Mouse (Mus musculus) forebrain, embryonic 11.5 days (tissue): ENCODE data around the gene Zfhx2. TPM values are rescaled to one million over a fixed set of nuclear protein-coding genes. Genes with fewer than 3 reads are reported as not detected.

Experiments used
- ATAC-seq: fragments of 200-750 bp; cut with Nextera tagmentation; replicated peaks from 2 replicates; pipeline ENCODE4 v1.8.0; 2017; ENCODE audit warnings: moderate TSS enrichment; ENCODE audit not compliant: low FRiP score
- DNase-seq: peaks from one replicate; pipeline ENCODE4 v3.0.0-alpha.2; 2017; ENCODE audit warnings: low spot score
- H3K27ac ChIP-seq: fragments of 300-500 bp; sonication (generic); 2 replicates; pipeline ENCODE4 v1.5.1; 2014; ENCODE audit warnings: low read depth, low read length
- H3K27me3 ChIP-seq: fragments of 300-500 bp; sonication (generic); 2 replicates; pipeline ENCODE4 v1.6.1; 2014; ENCODE audit warnings: mild to moderate bottlenecking, low read length, mixed read lengths; ENCODE audit not compliant: control insufficient read depth, insufficient read depth
- H3K36me3 ChIP-seq: fragments of 300-500 bp; sonication (generic); 2 replicates; pipeline ENCODE4 v1.6.1; 2014; ENCODE audit warnings: mild to moderate bottlenecking, low read length, moderate library complexity, mixed read lengths; ENCODE audit not compliant: control insufficient read depth, insufficient read depth
- H3K4me1 ChIP-seq: fragments of 300-500 bp; sonication (generic); replicated peaks from 2 replicates; pipeline ENCODE4 v1.6.1; 2014; ENCODE audit warnings: low read length, mixed read lengths; ENCODE audit not compliant: control insufficient read depth, insufficient read depth
- H3K4me2 ChIP-seq: fragments of 300-500 bp; sonication (generic); 2 replicates; pipeline ENCODE4 v1.6.1; 2014; ENCODE audit warnings: low read depth, mild to moderate bottlenecking, low read length, moderate library complexity, mixed read lengths; ENCODE audit not compliant: severe bottlenecking
- H3K4me3 ChIP-seq: fragments of 300-500 bp; sonication (generic); 2 replicates; pipeline ENCODE4 v1.5.1; 2014; ENCODE audit warnings: low read depth, low read length
- H3K9ac ChIP-seq: fragments of 300-500 bp; sonication (generic); 2 replicates; pipeline ENCODE4 v1.6.1; 2014; ENCODE audit warnings: low read length
- H3K9me3 ChIP-seq: fragments of 300-500 bp; sonication (generic); 2 replicates; pipeline ENCODE4 v1.6.1; 2016; ENCODE audit warnings: low read length, mixed read lengths; ENCODE audit not compliant: control insufficient read depth
- WGBS: fragments of 180-500 bp; shearing (Covaris S2); extraction: QIAGEN DNeasy Blood & Tissue Kit; methylation state at CpG from one replicate; pipeline ENCODE4 v1.1.7; 2014; 5-methylcytosine and 5-hydroxymethylcytosine counted together
- polyA plus RNA-seq: library from polyadenylated mRNA; unstranded; fragments of >200 nt; fragmentation: Nextera tagmentation; extraction: Ambion mirVana; gene quantifications from 2 replicates; pipeline ENCODE4 v1.2.1, GENCODE M21; 2014

The Zfhx2 gene
- polyA plus RNA-seq, 1 experiment from 2014 or later = 15.9 TPM

GRCm38 (mm10) chr14:55109048-55109873 lies 17.1 kb upstream of the Zfhx2 start:
- WGBS = 12% methylated on average over 21 of the region's 21 CpGs
- Histone ChIP-seq H3K4me3 (peak overlapping the region; percentile 5; the same call in 1 of the 2 replicates), H3K4me1 (peaks cover 20% of the 10 kb centered on the region), H3K27me3 (peaks cover 17% of the 10 kb centered on the region), H3K27ac (no peak overlapping the region), H3K36me3 (no peaks in the 10 kb centered on the region), H3K9me3 (no peaks in the 10 kb centered on the region), H3K4me2 (peak overlapping the region; percentile 31; the same call in 1 of the 2 replicates), H3K9ac (peak overlapping the region; percentile 24)
- no peak for DNase-seq
- no peak for ATAC-seq

GRCm38 (mm10) chr14:55108202-55108870 lies 16.2 kb upstream of the Zfhx2 start:
- DNase-seq (no peak), ATAC-seq (peak; percentile 53; the same call in 1 of the 2 replicates)
- 36% methylated on average over 9 of the region's 9 CpGs for WGBS
- Histone ChIP-seq H3K4me3 (no peak overlapping the region), H3K4me2 (0 out of 2 replicates have a peak overlapping the region, but pooled peaks have one; percentile 18), H3K9ac (no peak overlapping the region), H3K27ac (no peak overlapping the region), H3K4me1 (peaks cover 20% of the 10 kb centered on the region), H3K27me3 (peaks cover 8% of the 10 kb centered on the region), H3K9me3 (no peaks in the 10 kb centered on the region), H3K36me3 (no peaks in the 10 kb centered on the region)

GRCm38 (mm10) chr14:55106990-55107389 lies 14.9 kb upstream of the Zfhx2 start:
- H3K4me3 ChIP-seq = no peak overlapping the region
- WGBS = 64% methylated on average over 8 of the region's 8 CpGs
- H3K9ac ChIP-seq = no peak overlapping the region
- no peaks in the 10 kb centered on the region for H3K36me3 ChIP-seq
- H3K4me2 ChIP-seq = no peak overlapping the region
- no peaks in the 10 kb centered on the region for H3K9me3 ChIP-seq
- DNase-seq = no peak
- no peak for ATAC-seq
- peaks cover 20% of the 10 kb centered on the region for H3K4me1 ChIP-seq
- no peak overlapping the region for H3K27ac ChIP-seq
- H3K27me3 ChIP-seq = peaks cover 5% of the 10 kb centered on the region

- ATAC-seq = peak; percentile 57
- under 1% methylated on average over 39 of the region's 39 CpGs for WGBS
- peaks cover 5% of the 10 kb centered on the region for H3K27me3 ChIP-seq
These were observed 14.0 kb upstream of the Zfhx2 start, which contains the start of gene Ap1g2 for GRCm38 (mm10) chr14:55105836-55106809. TSS of gene Ap1g2 (minus strand) at chr14:55106593.

GRCm38 (mm10) chr14:55105386-55105785 lies 13.3 kb upstream of the Zfhx2 start:
- H3K4me3 ChIP-seq = peak overlapping the region; percentile 28
- H3K36me3 ChIP-seq = no peaks in the 10 kb centered on the region
- no peak overlapping the region for H3K27ac ChIP-seq
- DNase-seq (no peak), ATAC-seq (no peak)
- H3K9me3 ChIP-seq = no peaks in the 10 kb centered on the region
- peak overlapping the region; percentile 71 for H3K9ac ChIP-seq
- 1% methylated on average over 7 of the region's 7 CpGs for WGBS
- H3K4me1 ChIP-seq = peaks cover 20% of the 10 kb centered on the region
- H3K4me2 ChIP-seq = peak overlapping the region; percentile 89
- H3K27me3 ChIP-seq = peaks cover 3% of the 10 kb centered on the region

More at GRCm38 (mm10) chr14:55105836-55106809, 14.0 kb upstream of the Zfhx2 start, which contains the start of gene Ap1g2:
- Histone ChIP-seq H3K4me2 (peak within 1 kb of the TSS; percentile 89), H3K4me1 (peaks cover 20% of the 10 kb centered on the region), H3K4me3 (peak within 1 kb of the TSS; percentile 28), H3K27ac (no peak within 1 kb of the TSS), H3K36me3 (no peaks in the 10 kb centered on the region), H3K9ac (peak within 1 kb of the TSS; percentile 71), H3K9me3 (no peaks in the 10 kb centered on the region)
- peak; percentile 85 for DNase-seq

- H3K9ac ChIP-seq = no peak overlapping the region
- DNase-seq = no peak
- WGBS = 84% methylated on average over 18 of the region's 18 CpGs
- H3K4me3 ChIP-seq = no peak overlapping the region
- peaks cover 17% of the 10 kb centered on the region for H3K4me1 ChIP-seq
- ATAC-seq = no peak
- no peaks in the 10 kb centered on the region for H3K36me3 ChIP-seq
- no peaks in the 10 kb centered on the region for H3K9me3 ChIP-seq
- no peak overlapping the region for H3K27ac ChIP-seq
- no peaks in the 10 kb centered on the region for H3K27me3 ChIP-seq
- no peak overlapping the region for H3K4me2 ChIP-seq
These were observed 12.2 kb upstream of the Zfhx2 start for GRCm38 (mm10) chr14:55104365-55104764.

- WGBS = 86% methylated on average over 15 of the region's 15 CpGs
- H3K4me3 ChIP-seq = no peak overlapping the region
- H3K27me3 ChIP-seq = no peaks in the 10 kb centered on the region
- H3K27ac ChIP-seq = no peak overlapping the region
- H3K36me3 ChIP-seq = no peaks in the 10 kb centered on the region; the same call in 1 of the 2 replicates
- H3K9ac ChIP-seq = no peak overlapping the region
- H3K4me1 ChIP-seq = peaks cover 7% of the 10 kb centered on the region
- DNase-seq (no peak), ATAC-seq (no peak)
- no peak overlapping the region for H3K4me2 ChIP-seq
- no peaks in the 10 kb centered on the region for H3K9me3 ChIP-seq
These were observed 10.2 kb upstream of the Zfhx2 start for GRCm38 (mm10) chr14:55102253-55102785.
